Mouse (Mus musculus) limb, embryonic 11.5 days (tissue): ENCODE measurements around the gene Cpe. TPM values are rescaled to one million over a fixed set of nuclear protein-coding genes. Genes with fewer than 3 reads are reported as not detected.

Source experiments
- ATAC-seq: fragments of 200-750 bp; cut with Nextera tagmentation; 2 replicates; pipeline ENCODE4 v1.8.0; 2017; ENCODE audit warnings: low read depth; ENCODE audit not compliant: insufficient number of reproducible peaks, low FRiP score, low TSS enrichment
- DNase-seq: peaks from one replicate; pipeline ENCODE4 v3.0.0-alpha.2; 2015; ENCODE audit warnings: low spot score
- H3K27ac ChIP-seq: fragments of 300-500 bp; sonication (generic); replicated peaks from 2 replicates; pipeline ENCODE4 v1.5.1; 2014; ENCODE audit warnings: low read depth, mild to moderate bottlenecking, low read length
- H3K27me3 ChIP-seq: fragments of 300-500 bp; sonication (generic); 2 replicates; pipeline ENCODE4 v1.6.1; 2014; ENCODE audit warnings: mild to moderate bottlenecking, low read length, mixed read lengths; ENCODE audit not compliant: control insufficient read depth, insufficient read depth
- H3K36me3 ChIP-seq: fragments of 300-500 bp; sonication (generic); 2 replicates; pipeline ENCODE4 v1.6.1; 2014; ENCODE audit warnings: mild to moderate bottlenecking, low read length, moderate library complexity, mixed read lengths; ENCODE audit not compliant: control insufficient read depth, insufficient read depth
- H3K4me1 ChIP-seq: fragments of 300-500 bp; sonication (generic); 2 replicates; pipeline ENCODE4 v1.6.1; 2014; ENCODE audit warnings: low read length, mixed read lengths; ENCODE audit not compliant: control insufficient read depth, insufficient read depth
- H3K4me2 ChIP-seq: fragments of 300-500 bp; sonication (generic); 2 replicates; pipeline ENCODE4 v1.6.1; 2014; ENCODE audit warnings: low read depth, mild to moderate bottlenecking, moderate library complexity; ENCODE audit not compliant: severe bottlenecking
- H3K4me3 ChIP-seq: fragments of 300-500 bp; sonication (generic); 2 replicates; pipeline ENCODE4 v1.5.1; 2014; ENCODE audit warnings: low read depth, low read length
- H3K9ac ChIP-seq: fragments of 300-500 bp; sonication (generic); 2 replicates; pipeline ENCODE4 v1.6.1; 2014; ENCODE audit warnings: mild to moderate bottlenecking, low read length
- H3K9me3 ChIP-seq: fragments of 300-500 bp; sonication (generic); 2 replicates; pipeline ENCODE4 v1.6.1; 2016; ENCODE audit warnings: low read length; ENCODE audit not compliant: control insufficient read depth
- WGBS: fragments of 180-500 bp; shearing (Covaris S2); extraction: QIAGEN DNeasy Blood & Tissue Kit; methylation state at CpG from one replicate; pipeline ENCODE4 v1.1.7; 2014; 5-methylcytosine and 5-hydroxymethylcytosine counted together
- polyA plus RNA-seq: library from polyadenylated mRNA; unstranded; fragments of >200 nt; fragmentation: Nextera tagmentation; extraction: Ambion mirVana; gene quantifications from 2 replicates; pipeline ENCODE4 v1.2.1, GENCODE M21; 2014

Gene Cpe
- polyA plus RNA-seq, result 120 and 124 TPM in 2 replicates

GRCm38 (mm10) chr8:64692651-64693201 is at the start of gene Cpe:
Gene Cpe, minus strand, starts transcription at chr8:64693054.
- Histone ChIP-seq H3K9me3 (no peaks in the 10 kb centered on the region), H3K4me1 (no peaks in the 10 kb centered on the region), H3K27me3 (no peaks in the 10 kb centered on the region), H3K27ac (peak within 1 kb of the TSS; percentile 83), H3K4me3 (peak within 1 kb of the TSS; percentile 68), H3K9ac (peak within 1 kb of the TSS; percentile 95), H3K36me3 (no peaks in the 10 kb centered on the region), H3K4me2 (peak within 1 kb of the TSS; percentile 70)
- WGBS, result under 1% methylated on average over 54 of the region's 54 CpGs
- DNase-seq, result peak; percentile 89
- peak; percentile 99 for ATAC-seq

GRCm38 (mm10) chr8:64740547-64741211 is 47.8 kb upstream of the Cpe start:
- Histone ChIP-seq H3K9me3 (no peaks in the 10 kb centered on the region), H3K4me1 (no peaks in the 10 kb centered on the region), H3K27me3 (no peaks in the 10 kb centered on the region), H3K27ac (no peak overlapping the region), H3K4me2 (no peak overlapping the region), H3K4me3 (no peak overlapping the region), H3K9ac (no peak overlapping the region), H3K36me3 (no peaks in the 10 kb centered on the region)
- ATAC-seq (no peak), DNase-seq (no peak)
- 94% methylated on average over 13 of the region's 13 CpGs for WGBS

DNA sequence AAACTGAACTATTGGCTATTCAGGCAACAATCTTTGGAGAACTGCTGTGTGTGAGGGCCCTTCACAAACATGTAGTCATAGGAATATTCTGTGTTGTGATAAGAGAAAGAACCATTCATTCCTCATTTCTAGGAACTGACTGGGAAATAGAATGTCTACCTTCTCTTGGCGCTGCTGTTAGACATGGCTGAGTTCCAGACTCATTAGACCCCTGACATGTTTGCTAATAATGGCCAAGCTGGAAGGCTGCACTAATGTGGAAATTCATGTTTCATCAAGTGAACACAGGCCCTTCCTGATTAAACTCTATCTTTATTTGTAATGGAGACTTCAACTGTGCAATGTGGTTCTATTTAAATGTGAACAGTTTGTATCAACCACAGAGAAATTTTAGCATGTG is 46.1 kb upstream of the Cpe start:
- Histone ChIP-seq H3K4me2 (no peak overlapping the region), H3K36me3 (no peaks in the 10 kb centered on the region), H3K27me3 (no peaks in the 10 kb centered on the region), H3K4me1 (no peaks in the 10 kb centered on the region), H3K27ac (no peak overlapping the region), H3K4me3 (no peak overlapping the region), H3K9me3 (no peaks in the 10 kb centered on the region), H3K9ac (no peak overlapping the region)
- 94% methylated on average over 1 of the region's 1 CpGs for WGBS
- no peak for DNase-seq
- ATAC-seq, result no peak

DNA sequence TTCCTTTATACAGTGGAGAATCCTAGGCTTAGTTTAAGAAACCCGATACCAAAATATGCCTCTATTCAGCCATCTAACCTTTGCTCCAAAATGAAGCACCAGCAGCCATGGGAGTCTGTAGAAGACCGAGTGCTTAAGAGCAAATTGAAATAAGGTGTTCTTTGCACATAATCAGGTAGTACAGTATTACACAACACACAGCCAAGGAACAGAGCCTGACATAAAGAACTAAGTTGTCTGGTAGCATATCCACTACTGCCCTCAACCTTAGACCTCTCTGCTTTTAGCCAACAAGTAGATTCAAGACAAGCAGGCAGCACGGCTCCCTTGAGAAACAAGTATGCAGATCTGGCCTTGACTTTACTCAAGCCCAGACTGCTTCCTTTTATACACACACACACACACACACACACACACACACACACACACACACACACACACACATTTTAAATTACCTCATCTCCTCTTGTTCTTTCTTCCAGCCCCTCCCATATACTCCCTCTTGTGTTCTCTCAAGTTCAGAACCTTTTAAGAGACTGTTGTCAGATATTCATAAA is 44.0 kb upstream of the Cpe start:
- Histone ChIP-seq H3K4me2 (no peak overlapping the region), H3K4me1 (no peaks in the 10 kb centered on the region), H3K27ac (no peak overlapping the region), H3K27me3 (no peaks in the 10 kb centered on the region), H3K9me3 (no peaks in the 10 kb centered on the region), H3K9ac (no peak overlapping the region), H3K4me3 (no peak overlapping the region), H3K36me3 (no peaks in the 10 kb centered on the region)
- ATAC-seq, result no peak
- 86% methylated on average over 3 of the region's 3 CpGs for WGBS
- DNase-seq, result no peak

DNA sequence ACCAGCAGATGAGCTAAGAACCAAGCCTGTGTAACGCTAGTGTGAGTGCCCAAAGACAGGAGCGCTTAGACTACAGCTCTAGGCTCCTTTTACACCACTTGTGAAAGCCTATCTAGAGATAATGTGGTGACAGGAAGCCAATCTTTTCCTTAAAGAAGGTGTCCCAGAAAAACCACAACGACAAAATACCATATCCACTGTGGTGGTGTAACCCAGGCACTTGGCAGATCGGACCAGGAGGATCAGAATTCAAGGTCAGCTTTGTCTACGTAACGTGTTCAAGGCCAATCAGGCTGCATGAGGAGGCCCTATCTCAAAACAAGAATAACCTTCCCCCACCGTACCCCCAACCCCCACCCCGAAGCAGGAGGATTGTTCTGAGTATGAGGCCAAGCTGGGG is 42.3 kb upstream of the Cpe start:
- no peaks in the 10 kb centered on the region for H3K9me3 ChIP-seq
- peaks cover 2% of the 10 kb centered on the region; the same call in 1 of the 2 replicates for H3K36me3 ChIP-seq
- WGBS, result 88% methylated on average over 8 of the region's 8 CpGs
- no peak overlapping the region for H3K4me2 ChIP-seq
- ATAC-seq (no peak), DNase-seq (no peak)
- no peak overlapping the region for H3K4me3 ChIP-seq
- H3K4me1 ChIP-seq, result no peaks in the 10 kb centered on the region
- no peaks in the 10 kb centered on the region for H3K27me3 ChIP-seq
- no peak overlapping the region for H3K9ac ChIP-seq
- no peak overlapping the region for H3K27ac ChIP-seq

GRCm38 (mm10) chr8:64733271-64733943 is 40.6 kb upstream of the Cpe start, which contains the start of gene Msmo1:
Gene Msmo1, minus strand, starts transcription at chr8:64733792.
- H3K9me3 ChIP-seq, result no peaks in the 10 kb centered on the region
- ATAC-seq, result peak; percentile 100
- peak within 1 kb of the TSS; percentile 78 for H3K4me3 ChIP-seq
- WGBS, result under 1% methylated on average over 60 of the region's 60 CpGs
- H3K4me2 ChIP-seq, result peak within 1 kb of the TSS; percentile 49
- H3K36me3 ChIP-seq, result peaks cover 4% of the 10 kb centered on the region; the same call in 1 of the 2 replicates
- no peaks in the 10 kb centered on the region for H3K4me1 ChIP-seq
- peak; percentile 96 for DNase-seq
- H3K27me3 ChIP-seq, result no peaks in the 10 kb centered on the region
- peak within 1 kb of the TSS; percentile 57 for H3K9ac ChIP-seq
- H3K27ac ChIP-seq, result no peak within 1 kb of the TSS

GRCm38 (mm10) chr8:64732596-64732995 is 39.7 kb upstream of the Cpe start:
- WGBS, result 16% methylated on average over 9 of the region's 9 CpGs
- Histone ChIP-seq H3K4me1 (no peaks in the 10 kb centered on the region), H3K27me3 (no peaks in the 10 kb centered on the region), H3K27ac (no peak overlapping the region), H3K4me2 (peak overlapping the region; percentile 49), H3K4me3 (peak overlapping the region; percentile 78), H3K36me3 (peaks cover 4% of the 10 kb centered on the region; the same call in 1 of the 2 replicates), H3K9ac (peak overlapping the region; percentile 57), H3K9me3 (no peaks in the 10 kb centered on the region)
- no peak for ATAC-seq
- no peak for DNase-seq

GRCm38 (mm10) chr8:64728156-64728555 is 35.3 kb upstream of the Cpe start:
- H3K4me2 ChIP-seq, result no peak overlapping the region
- DNase-seq (no peak), ATAC-seq (no peak)
- no peak overlapping the region for H3K27ac ChIP-seq
- no peak overlapping the region for H3K4me3 ChIP-seq
- no peaks in the 10 kb centered on the region for H3K4me1 ChIP-seq
- H3K27me3 ChIP-seq, result no peaks in the 10 kb centered on the region
- H3K9me3 ChIP-seq, result no peaks in the 10 kb centered on the region
- H3K36me3 ChIP-seq, result peaks cover 14% of the 10 kb centered on the region; the same call in 1 of the 2 replicates
- H3K9ac ChIP-seq, result no peak overlapping the region
- whole genome bisulfite sequencing, result 92% methylated on average over 7 of the region's 7 CpGs
